Mouse (Mus musculus) spleen, postnatal 36 days (tissue): ENCODE data around the gene Acta2.
A peak's percentile ranks its signal among the peaks of the same experiment; 100 is the strongest.
"Not testable (repeated sequence)": the region's sequence is repeated elsewhere in the genome, so short reads cannot be mapped to it uniquely, and the experiment has no call there.

ENCODE experiments used
- DNase-seq, 2 experiments: peaks; one replicate each; pipeline ENCODE4 v3.0.0; 2022; ENCODE audit warnings: low spot score in 2 of 2, mixed read lengths in 1 of 2

Gene Acta2

DNA sequence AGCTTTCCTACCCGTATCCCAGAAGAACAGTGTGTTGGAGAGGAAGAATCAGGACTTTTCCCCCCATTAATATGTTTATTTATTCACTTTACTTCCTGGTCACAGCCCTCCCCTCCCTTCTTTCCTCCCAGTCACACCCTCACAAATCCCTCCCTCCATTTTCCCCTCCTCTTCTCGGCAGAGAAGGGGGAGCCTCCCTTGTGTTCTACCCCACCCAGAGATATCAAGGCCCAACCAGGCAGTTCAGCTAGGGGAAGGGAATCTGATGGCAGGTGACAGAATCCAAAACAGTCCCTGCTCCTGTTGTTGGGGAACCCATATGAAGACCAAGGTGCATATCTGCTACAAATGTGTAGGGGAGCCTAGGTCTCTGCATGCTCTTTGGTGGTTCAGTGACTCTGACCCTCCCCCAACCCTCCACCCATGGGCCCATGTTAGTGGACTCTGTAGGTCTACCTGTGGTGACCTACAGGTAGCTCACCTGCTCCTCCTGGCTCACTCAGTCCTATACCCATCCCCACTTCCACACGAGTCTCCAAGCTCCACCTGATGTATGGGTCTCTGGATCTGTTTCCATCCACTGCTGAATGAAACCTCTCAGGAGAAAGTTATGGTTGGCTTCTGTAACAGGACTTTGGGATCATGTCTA, 34.5 kb downstream of the Acta2 start:
- no peak for DNase-seq

DNA sequence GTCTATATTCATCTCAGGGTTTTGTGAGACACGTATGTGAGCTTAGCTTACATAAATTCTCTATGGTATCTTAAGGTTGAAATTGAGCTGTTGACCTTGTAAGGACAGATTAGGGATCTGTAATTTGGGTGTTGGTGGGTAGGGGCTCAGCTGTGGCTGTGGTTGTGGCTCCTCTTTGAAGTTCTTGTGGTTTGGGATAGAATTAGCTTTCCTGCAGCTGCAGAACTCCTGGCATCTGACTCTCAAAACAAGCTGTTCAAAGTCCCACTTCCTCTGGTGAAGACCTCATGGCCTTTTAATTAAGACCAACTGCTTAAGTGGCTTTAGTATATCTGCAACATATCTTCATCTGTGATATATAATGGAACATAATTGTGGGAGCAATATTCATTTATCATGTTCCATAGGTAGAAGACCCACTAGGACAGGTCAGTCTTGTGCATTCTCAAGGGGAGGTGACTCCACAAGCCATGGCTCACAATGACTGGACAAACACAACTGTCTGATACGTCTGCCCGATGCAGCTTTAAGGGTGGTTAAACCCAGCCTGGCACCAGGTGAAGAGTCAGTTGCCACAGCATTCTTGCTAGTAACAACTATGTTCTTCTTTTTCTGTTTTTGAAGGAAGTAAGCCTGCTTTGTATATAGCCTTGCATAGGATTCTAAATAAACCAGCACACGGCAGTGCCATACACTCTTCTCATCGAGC, 36.0 kb downstream of the Acta2 start:
- DNase-seq, result peak; percentile 24 to 37

DNA sequence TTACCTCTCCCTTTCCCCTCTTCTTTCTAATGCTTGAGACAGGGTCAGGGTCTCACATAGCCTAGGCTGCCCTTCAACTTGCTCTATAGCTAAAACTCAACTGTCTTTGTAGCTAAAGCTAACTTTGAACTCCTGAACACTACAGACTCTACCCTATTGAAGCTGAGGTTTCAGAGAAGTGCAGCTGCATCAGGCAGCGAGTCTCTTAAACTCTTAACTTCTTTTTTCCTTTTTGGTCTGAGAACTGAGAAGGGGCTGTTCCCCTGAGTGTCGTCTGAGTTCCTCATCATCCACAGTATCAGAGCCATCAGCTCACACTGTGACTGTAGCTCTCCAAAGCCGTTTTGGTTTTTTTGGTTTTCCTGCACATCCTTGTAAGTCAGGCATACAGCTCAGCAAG, 37.6 kb downstream of the Acta2 start:
- DNase-seq, result no peak

DNA sequence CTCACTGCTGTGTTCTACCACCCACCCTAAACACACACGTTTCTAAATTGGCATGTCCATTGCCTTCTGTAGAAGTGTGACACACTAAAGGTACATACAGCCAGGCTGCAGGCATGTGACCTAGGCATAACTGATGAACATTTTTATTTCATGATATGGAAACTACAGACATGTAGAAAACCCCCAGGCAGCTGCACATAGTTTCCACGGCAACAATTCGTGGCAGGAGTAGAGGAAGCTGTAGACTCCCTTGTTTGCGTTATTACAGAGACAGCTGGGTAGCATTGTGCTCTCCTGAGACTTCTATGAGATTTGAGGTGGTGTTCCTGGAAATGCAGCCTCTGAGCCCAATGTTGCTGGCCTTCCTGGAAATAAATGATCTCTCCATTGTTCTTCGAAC, 38.4 kb downstream of the Acta2 start:
- peak; percentile 46 to 54 for DNase-seq

DNA sequence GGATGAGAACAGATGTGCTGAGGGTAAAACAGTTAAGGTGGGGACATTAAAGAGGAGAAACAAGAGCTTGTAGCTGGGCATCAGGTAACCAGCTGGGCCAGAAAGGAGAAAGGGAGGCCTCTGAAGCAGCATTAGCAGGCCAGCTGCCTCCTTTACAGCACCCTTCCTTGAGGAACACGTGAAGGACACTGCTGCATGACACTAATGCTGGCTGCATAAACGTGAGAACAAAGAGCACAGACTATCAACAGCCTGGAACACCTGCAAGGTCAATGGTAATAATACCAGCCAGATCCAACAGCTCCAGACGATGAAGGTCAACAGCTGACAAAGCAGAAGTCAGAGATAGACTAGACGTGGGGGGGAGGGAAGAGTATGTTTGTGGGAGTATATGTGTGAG, 41.3 kb downstream of the Acta2 start:
- DNase-seq, result no peak

DNA sequence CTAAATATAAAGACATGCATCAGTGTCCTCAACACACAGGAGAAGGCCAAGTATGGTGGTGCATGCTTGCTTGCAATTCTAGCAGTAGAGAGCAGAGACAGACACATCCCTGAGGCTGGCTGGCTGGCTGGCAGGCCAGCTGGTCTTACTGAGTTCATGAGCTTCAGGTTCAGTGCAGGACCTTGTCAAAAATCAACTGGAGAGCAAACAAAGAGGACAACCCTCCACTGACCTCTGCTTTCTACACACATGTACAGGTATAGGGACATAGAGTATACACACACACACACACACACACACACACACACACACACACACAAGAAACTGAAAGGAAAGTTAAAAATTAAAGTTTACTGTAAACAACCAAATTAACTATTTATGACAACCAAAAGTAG, 42.1 kb downstream of the Acta2 start:
- DNase-seq, result no peak

DNA sequence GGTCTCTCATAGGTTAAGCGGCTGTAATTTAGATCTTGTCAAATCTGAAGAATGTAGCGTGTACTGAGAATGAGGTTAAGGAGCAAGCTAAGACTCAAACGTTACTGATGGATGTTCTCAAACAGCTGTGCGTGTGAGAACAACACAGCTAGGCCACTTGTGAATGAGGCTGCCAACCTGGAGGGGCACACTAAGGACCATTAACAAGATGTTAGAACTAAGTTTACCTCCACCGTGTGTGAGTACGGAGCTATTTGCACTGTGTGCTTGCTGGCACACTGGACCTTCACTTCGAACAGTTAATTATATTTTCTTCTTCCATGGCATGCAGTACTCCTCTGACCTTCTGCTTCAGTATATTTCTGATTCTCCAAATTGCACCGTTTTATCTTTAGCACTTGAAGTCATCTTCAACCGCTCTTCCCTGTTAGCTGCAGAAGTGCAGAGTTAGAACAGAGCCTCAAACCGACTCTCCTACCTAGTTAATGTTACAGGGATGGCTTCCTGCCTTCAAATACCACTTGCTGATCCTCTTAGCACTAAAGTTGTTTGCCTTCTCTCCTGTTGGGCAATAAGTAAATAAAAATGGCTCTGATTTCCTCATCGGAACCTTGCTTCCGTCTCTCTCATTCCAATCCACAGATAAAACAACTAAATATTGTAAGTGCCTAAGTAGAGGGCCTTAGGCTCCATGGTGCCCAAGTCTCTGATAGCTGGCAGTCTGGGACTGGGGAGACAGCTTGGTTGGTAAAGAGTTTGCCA, 42.7 kb downstream of the Acta2 start:
- no peak for DNase-seq

DNA sequence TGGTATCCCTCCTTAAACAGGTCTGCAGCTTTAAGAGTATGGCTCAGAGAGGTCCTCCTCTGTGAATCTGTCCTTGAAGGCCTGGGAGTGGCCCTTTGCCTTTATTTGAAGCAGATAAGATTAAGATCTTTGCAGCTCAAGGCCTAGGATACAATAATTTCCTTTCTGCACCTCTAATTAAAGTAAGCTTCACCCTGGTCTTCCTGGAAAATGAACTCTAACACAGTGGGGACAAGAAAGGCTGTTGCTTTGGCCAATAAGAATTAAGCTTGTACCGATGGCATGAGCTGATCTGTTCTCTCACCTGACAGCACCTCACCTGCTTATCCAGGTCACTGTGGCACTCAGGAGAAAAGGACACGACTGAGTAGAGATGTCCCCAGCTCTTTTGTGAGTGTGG, 44.5 kb downstream of the Acta2 start:
- no peak for DNase-seq

DNA sequence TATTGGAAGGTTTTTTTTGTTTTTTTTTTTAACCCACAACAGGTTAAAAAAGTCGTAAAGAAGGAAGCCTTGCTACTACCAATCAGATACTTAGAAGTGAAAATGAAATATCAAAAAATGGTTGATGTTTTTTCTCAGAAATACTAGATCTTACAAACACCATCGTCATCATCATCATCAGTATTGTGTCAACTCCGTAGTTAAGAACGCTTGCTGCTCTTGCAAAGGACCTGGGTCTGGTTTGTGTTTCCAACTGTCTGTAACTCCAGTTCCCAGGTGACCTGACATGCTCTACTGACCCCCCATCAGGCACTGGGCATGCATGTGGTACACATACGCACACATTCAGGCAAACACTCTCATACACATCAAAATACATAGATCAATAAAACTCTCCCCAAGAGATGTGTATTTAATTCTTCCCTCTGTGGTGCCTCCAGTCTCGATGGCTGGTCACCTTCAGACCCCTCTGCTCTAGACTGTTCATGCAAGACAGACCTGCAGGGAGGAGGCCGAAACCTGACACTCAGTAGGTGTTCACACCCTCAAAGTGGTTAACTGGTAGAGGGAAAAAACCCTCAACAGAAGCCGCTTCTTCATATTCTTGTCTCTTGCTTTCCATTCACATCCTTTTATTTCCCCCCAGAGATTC, 45.3 kb downstream of the Acta2 start:
- no peak for DNase-seq

DNA sequence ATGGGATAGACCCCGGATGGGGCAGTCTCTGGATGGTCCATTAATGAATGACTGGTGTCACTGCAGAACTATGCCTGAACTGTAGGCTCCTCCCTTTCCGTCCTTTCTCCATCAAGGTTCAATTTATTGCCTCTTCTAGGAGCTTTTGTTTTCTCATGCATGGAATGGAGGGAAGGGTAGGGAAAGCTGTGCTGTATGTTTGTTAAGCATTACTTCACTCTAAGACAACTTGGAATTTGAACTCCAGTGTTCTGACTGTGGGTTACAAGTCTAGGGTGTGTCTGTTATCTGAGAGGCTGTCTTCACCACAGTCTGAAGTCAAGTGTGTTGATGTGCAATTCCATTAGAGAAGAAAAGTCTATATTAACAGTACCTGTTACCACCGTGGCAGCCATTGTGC, 46.4 kb downstream of the Acta2 start:
- DNase-seq, result no peak

DNA sequence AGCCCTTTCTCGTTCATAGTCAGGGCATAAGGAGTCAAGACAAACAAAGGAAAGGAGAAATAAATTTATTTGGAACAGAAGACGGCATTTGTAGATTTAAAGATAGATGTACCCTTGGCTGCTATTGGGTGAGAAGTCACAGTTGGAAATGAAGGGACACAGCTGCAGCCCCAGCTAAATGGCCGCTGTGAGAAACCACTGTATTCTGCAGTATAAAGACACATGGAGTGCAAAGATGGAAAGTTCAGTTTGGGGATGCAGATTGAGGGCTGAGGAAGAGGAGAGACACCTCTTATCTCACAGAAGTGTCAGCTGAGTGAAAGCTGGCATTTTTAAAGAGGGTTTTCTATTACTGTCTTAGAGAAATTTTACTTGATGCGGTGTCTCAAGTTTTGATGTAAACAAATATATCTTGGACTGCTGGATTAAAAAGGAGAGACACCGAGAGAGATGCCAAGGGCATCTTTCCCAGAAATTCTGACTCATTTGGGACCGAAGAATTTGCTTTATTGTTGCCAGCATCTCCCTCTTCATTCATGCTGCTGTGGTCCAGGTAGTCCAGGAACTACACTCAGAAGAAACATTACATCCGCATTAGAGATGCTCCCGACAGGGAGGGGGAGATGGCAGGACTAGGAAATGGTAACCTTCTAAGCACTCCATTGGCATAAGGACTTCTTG, 48.5 kb downstream of the Acta2 start:
- DNase-seq, result no peak

DNA sequence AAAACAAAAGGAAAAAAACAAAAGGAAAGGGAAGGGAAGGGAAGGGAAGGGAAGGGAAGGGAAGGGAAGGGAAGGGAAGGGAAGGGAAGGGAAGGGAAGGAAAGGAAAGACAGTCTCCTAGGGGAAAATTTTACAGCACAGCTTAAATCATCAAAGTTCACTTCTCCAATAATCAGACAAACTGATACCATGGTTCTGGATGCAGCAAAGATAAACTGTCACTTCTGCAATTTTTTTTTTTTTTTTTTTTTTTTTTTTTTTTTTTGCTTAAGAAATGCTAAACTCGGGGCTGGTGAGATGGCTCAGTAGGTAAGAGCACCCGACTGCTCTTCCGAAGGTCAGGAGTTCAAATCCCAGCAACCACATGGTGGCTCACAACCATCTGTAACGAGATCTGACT, 49.3 kb downstream of the Acta2 start:
- DNase-seq, result not testable (repeated sequence)

DNA sequence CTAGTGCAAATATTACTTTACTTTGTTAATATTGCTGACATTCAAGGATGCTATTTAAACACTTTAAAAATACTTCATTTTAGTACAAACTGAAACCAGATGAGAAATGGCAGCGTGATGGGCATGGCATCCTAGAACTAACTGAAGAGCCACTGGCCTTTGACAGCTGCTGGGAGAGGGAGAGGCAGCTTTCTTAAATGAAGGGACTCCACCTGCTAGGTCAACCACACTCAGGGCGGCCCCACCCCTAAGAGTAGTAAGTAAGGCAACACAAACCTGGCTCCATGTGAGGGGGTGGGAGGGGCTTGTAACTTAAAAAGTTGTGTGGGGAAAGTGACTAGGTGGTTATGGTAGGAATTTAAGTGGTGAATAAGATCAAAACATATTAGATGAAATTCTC, 52.7 kb downstream of the Acta2 start:
- DNase-seq, result peak in 1 of 2 experiments; percentile 52

DNA sequence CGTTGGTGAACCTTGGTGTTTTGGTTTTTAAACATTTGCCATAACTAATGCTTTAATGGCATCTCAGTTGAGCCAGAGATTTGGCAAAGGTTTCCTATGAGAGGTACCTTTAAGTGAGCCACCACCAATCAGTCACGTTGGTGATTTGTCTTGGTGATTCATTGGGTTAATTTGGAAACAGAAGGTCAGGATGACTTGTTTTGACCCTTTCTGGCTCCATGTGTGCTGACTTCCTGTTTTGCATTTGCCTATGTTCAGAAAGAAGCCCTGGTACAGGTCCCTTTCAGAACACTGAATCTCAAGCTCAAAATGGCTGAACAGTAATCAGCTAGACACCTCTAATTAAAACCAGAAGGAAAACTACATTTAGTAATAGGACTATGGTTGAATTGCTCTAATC, 55.9 kb downstream of the Acta2 start:
- no peak for DNase-seq

DNA sequence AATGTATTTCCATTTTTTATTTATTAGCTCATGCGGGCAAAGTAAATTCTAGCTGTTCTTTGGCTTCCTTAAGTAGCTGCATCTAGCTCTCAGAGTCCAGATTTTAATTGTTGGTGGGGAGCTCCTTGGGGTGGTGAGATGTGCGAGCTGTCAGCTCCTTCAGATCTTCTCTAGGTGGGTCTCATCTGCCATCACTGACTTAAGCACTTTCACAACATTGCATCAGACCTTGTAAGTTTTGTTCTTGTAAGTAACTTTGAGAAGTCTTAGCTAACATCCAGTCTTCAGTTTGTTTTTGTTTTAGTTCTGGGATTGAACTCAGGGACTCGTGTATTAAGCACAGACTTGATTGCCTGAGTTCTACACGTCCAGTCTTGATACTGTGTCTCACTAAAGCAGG, 56.5 kb downstream of the Acta2 start:
- no peak for DNase-seq

DNA sequence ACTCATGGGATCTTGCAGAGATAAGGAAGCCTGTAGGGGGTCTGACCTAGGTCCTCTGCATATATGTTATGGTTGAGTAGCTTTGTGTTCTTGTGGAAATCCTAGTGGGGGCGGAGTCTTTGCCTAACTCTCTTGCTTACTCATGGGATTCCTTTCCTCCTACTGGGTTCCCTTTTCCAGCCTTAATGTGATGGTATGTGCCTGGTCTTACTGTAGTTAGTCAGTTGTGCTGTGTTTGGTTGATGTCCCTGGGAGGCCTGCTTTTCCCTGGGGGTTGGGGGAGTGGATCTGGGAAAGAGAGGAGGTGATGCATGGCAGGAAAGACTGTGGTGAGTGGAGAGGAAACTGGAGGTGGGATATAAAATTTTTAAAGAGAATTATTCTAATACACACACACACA, 57.3 kb downstream of the Acta2 start:
- no peak for DNase-seq

DNA sequence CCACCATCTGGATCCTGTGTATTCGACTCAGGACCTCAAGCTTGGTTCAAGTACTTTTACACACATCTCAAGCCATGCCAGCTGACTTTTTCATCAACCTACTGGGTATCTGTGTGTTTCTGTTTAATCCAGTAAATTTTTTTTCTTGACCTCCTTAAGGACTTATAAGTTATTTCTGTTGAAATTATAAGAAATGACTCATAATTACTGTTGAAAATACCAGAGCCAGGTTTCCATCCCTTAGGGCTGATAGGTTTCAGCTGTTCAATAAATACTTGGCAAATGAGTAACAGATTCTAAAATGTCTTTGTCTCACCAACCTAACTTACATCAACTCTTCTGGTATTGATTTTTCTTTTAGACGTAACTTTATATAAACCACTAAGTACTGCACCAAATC, 60.4 kb downstream of the Acta2 start:
- no peak for DNase-seq

DNA sequence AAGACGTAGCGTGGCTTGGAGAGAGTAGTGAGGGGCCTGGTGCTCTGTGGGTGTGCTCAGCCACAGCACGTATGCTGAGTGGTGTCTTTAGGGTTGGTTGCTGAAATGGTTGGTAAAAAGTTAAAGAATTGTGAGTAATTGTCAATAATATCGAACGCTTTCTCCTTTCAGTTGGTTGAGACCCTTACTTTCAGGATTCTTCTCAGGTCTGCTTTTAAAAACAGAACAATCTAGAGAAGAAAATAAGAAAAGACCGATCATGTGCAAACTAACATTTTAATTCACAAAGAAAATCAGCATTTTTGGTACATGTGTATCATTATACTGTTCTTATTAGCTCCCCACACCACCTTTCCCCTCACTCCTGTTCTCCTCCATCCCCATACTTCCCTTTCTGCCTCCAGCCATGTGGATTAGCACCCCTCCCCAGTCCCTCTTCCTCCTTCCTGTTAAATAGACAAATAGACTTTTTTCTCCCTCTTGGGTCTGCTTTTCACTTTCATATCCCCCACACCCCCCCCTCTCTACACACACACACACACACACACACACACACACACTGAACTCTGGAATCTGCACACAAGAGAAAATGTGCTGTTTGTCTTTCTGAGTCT, 61.2 kb downstream of the Acta2 start:
- DNase-seq, result peak; percentile 30 to 41

DNA sequence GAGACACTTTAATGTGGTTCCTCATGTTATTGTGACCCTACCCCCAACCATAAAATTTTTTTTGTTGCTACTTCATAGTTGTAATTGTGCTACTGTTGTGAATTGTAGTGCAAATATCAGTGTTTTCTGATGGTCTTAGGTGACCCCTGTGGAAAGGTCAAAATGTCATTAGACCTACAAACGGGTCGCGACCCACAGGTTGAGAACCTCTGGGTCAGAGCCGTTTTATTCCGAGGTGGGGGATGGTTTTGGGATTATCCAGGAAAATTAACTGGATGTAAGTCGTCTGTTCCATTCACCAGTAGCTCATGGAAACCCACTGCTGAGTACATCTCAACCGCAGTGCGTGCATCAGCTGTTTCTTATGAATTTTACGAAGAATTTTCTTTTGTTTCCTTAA, 61.7 kb downstream of the Acta2 start:
- no peak for DNase-seq

DNA sequence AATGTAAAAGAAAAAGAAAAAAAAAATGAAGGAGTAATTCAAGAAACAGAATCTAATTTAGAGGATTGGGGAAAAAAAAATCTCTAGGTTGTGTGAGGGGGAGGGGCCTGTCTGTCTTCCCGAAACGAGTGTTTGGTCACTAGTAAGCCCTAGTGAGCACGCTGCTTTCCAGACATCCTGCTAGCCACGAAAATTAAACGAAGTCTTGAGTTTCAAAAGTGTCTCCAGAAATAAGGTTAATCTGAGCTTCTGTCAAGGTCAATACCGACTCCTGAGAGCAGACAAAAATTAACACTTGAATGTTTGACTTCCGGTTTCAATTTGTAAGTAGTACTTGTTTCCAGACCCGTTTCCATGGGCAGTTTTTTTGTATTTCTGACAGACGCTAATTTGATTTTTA, 62.2 kb downstream of the Acta2 start:
- peak in 1 of 2 experiments; percentile 20 for DNase-seq
